Mouse (Mus musculus) forebrain, embryonic 15.5 days (tissue): ENCODE results near the gene Klre1. TPM values are rescaled to one million over a fixed set of nuclear protein-coding genes. Genes with fewer than 3 reads are reported as not detected.
A peak's percentile ranks its signal among the peaks of the same experiment; 100 is the strongest.

Source experiments
- ATAC-seq: fragments of 200-750 bp; cut with Nextera tagmentation; replicated peaks from 2 replicates; pipeline ENCODE4 v1.8.0; 2017; ENCODE audit warnings: mild to moderate bottlenecking, moderate TSS enrichment, moderate library complexity
- H3K27ac ChIP-seq: fragments of 300-500 bp; sonication (generic); replicated peaks from 2 replicates; pipeline ENCODE4 v1.5.1; 2015; ENCODE audit warnings: mild to moderate bottlenecking, inconsistent platforms
- H3K27me3 ChIP-seq: fragments of 300-500 bp; sonication (generic); 2 replicates; pipeline ENCODE4 v1.6.1; 2015; ENCODE audit warnings: inconsistent platforms
- H3K36me3 ChIP-seq: fragments of 300-500 bp; sonication (generic); 2 replicates; pipeline ENCODE4 v1.6.1; 2015; ENCODE audit warnings: mild to moderate bottlenecking, inconsistent platforms
- H3K4me1 ChIP-seq: fragments of 300-500 bp; sonication (generic); 2 replicates; pipeline ENCODE4 v1.6.1; 2015; ENCODE audit warnings: inconsistent platforms
- H3K4me2 ChIP-seq: fragments of 300-500 bp; sonication (generic); replicated peaks from 2 replicates; pipeline ENCODE4 v1.6.1; 2015; ENCODE audit warnings: mild to moderate bottlenecking, inconsistent platforms
- H3K4me3 ChIP-seq: fragments of 300-500 bp; sonication (generic); 2 replicates; pipeline ENCODE4 v1.5.1; 2015; ENCODE audit warnings: mild to moderate bottlenecking, inconsistent platforms
- H3K9ac ChIP-seq: fragments of 300-500 bp; sonication (generic); replicated peaks from 2 replicates; pipeline ENCODE4 v1.6.1; 2015; ENCODE audit warnings: mild to moderate bottlenecking, inconsistent platforms
- H3K9me3 ChIP-seq: fragments of 300-500 bp; sonication (generic); 2 replicates; pipeline ENCODE4 v1.6.1; 2016; ENCODE audit warnings: inconsistent platforms
- WGBS: fragments of 180-500 bp; shearing (Covaris S2); methylation state at CpG from one replicate; pipeline ENCODE4 v1.1.7; 2015; ENCODE audit warnings: mixed read lengths; 5-methylcytosine and 5-hydroxymethylcytosine counted together
- polyA plus RNA-seq: library from polyadenylated mRNA; unstranded; fragments of >200 nt; fragmentation: Nextera tagmentation; extraction: Ambion mirVana; gene quantifications from 2 replicates; pipeline ENCODE4 v1.2.1, GENCODE M21; 2015

The Klre1 gene
- polyA plus RNA-seq, 1 experiment from 2014 or later, result not detected

DNA sequence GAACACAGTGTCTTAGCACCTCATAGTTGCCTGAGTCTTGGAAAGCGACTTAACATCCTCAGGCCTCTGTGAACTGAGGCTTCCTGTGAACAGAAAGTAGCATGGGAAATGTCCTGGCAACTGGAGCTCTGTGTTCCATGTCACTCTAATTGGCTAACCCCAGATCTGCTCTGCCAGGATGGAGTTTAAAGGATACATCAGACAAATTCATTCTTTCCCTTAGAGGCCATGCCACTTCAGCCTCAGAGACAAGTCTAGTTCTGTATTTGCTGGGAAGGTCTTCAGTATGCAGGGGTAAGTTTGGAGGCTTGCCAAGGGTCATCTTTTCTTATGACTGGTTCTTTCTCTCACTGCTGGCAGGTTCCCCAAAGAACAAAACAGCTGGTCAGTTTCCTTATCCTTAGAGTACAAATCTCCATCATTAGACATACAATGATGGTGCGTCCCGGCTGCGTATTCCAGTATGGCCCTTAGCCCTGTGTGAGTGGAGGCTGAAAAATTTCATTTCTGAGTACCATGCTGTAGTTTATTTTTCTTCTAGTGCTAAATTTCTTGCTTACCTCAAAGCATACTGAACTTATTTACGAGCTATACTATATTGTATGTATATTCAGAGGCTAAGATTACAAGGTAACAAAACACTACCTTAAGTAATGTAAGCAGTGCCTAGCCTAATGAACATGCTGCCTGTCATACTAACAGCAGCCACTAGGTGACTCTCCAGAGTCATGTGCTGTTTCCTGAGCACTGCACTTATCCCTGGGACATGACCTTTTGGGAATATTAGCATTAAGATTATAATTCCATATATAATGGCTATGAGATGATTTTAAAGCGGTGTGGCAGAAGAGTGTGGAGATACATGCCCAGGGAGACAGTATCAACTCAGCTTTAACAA, 33.7 kb upstream of the Klre1 start:
- Histone ChIP-seq H3K27ac (no peak overlapping the region), H3K9me3 (no peaks in the 10 kb centered on the region), H3K9ac (no peak overlapping the region), H3K4me2 (no peak overlapping the region), H3K27me3 (no peaks in the 10 kb centered on the region), H3K36me3 (peaks cover 36% of the 10 kb centered on the region), H3K4me3 (no peak overlapping the region), H3K4me1 (no peaks in the 10 kb centered on the region)
- 61% methylated on average over 6 of the region's 6 CpGs for WGBS
- ATAC-seq, result peak; percentile 71

GRCm38 (mm10) chr6:129547277-129547676, 30.4 kb upstream of the Klre1 start:
- ATAC-seq, result no peak
- Histone ChIP-seq H3K4me1 (no peaks in the 10 kb centered on the region), H3K9ac (no peak overlapping the region), H3K27me3 (no peaks in the 10 kb centered on the region), H3K9me3 (no peaks in the 10 kb centered on the region), H3K4me2 (no peak overlapping the region), H3K4me3 (no peak overlapping the region), H3K36me3 (peaks cover 5% of the 10 kb centered on the region), H3K27ac (no peak overlapping the region)
- WGBS, result 93% methylated on average over 2 of the region's 2 CpGs

- Histone ChIP-seq H3K9ac (no peak overlapping the region), H3K4me2 (no peak overlapping the region), H3K36me3 (no peaks in the 10 kb centered on the region), H3K27ac (no peak overlapping the region), H3K27me3 (no peaks in the 10 kb centered on the region), H3K4me1 (no peaks in the 10 kb centered on the region), H3K9me3 (no peaks in the 10 kb centered on the region), H3K4me3 (no peak overlapping the region)
- 79% methylated on average over 3 of the region's 3 CpGs for WGBS
- ATAC-seq, result no peak
These were observed 29.7 kb upstream of the Klre1 start for GRCm38 (mm10) chr6:129548009-129548408.

DNA sequence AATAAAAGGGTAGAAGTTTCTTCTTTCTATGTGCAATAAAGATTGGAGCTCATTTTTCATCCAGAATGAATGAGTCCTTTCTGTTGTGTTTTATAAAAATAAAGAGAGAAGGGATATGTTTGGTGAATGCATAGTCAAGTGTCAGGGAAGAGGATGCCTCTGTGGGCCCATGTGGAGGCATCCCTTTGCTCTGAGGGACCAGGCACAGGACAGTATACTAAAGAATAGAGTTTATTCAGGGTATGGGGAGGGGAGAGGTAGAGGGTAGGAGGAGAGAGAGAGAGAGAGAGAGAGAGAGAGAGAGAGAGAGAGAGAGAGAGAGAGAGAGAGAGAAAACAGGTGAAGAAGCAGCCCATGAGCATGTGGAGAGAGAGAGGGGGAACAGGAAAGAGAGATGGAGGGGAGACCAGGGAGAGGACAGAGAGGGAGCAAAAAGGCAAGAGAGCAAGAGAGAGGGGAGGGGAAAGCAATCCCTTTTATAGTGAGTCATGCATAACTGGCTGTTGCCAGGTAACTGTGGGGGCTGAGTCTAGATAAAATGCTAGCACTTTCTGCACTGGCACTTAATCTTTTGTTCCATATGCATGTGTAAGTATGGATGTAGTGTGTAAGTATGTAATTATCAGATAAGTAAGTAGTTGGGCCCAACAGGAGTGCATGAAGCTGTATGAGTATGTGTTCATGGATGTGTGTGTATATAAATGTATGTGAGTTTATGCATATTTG, 20.2 kb upstream of the Klre1 start:
- H3K4me3 ChIP-seq, result no peak overlapping the region
- no peaks in the 10 kb centered on the region for H3K36me3 ChIP-seq
- H3K4me1 ChIP-seq, result 0 out of 2 replicates have a peak, but pooled peaks cover 2% of the 10 kb centered on the region
- no peak overlapping the region for H3K9ac ChIP-seq
- H3K27ac ChIP-seq, result no peak overlapping the region
- ATAC-seq, result peak; percentile 46
- H3K4me2 ChIP-seq, result no peak overlapping the region
- no peaks in the 10 kb centered on the region for H3K27me3 ChIP-seq
- no peaks in the 10 kb centered on the region for H3K9me3 ChIP-seq

DNA sequence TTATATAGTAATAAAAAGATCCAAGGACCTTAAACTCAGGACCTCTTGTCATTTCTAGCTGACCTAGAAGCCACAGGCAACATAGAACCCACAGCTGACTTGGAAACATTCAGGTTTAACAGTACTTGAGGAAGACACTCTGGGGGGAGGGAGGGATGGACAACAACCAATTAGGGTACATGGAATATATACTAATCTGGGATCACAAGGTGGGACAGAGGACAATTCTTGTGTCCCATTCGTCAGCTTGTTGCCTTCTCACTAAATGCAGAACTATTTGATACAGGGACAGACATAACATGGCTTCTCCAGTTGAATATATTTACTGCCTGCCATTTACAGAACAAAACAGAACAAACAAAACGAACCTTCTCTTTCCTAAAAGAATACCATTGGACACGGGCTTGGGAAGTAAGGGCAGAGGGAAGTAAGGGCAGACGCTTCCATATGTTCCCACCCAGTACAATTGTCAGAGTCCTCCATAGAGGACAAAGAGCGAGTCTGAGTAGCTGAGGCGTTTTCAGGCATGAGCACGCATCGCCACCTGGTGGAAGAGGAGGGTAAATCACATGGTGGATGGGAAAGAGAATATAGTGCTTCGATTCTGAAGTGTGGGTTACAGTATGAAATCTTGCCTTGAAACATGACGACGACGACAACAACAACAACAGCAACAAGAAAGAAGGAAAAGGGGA, 18.6 kb upstream of the Klre1 start:
- H3K4me3 ChIP-seq, result no peak overlapping the region
- ATAC-seq, result peak; percentile 90
- no peak overlapping the region; the same call in 1 of the 2 replicates for H3K4me2 ChIP-seq
- 16% methylated on average over 12 of the region's 12 CpGs for WGBS
- no peaks in the 10 kb centered on the region for H3K27me3 ChIP-seq
- no peak overlapping the region for H3K27ac ChIP-seq
- 0 out of 2 replicates have a peak, but pooled peaks cover 2% of the 10 kb centered on the region for H3K4me1 ChIP-seq
- no peak overlapping the region for H3K9ac ChIP-seq
- H3K9me3 ChIP-seq, result no peaks in the 10 kb centered on the region
- no peaks in the 10 kb centered on the region for H3K36me3 ChIP-seq

- Histone ChIP-seq H3K36me3 (no peaks in the 10 kb centered on the region), H3K27ac (no peak overlapping the region), H3K9me3 (no peaks in the 10 kb centered on the region), H3K4me3 (no peak overlapping the region), H3K4me1 (0 out of 2 replicates have a peak, but pooled peaks cover 2% of the 10 kb centered on the region), H3K4me2 (no peak overlapping the region), H3K27me3 (no peaks in the 10 kb centered on the region), H3K9ac (no peak overlapping the region)
- peak; percentile 58 for ATAC-seq
- 56% methylated on average over 4 of the region's 4 CpGs for WGBS
These were observed 18.1 kb upstream of the Klre1 start for GRCm38 (mm10) chr6:129559641-129560027.

DNA sequence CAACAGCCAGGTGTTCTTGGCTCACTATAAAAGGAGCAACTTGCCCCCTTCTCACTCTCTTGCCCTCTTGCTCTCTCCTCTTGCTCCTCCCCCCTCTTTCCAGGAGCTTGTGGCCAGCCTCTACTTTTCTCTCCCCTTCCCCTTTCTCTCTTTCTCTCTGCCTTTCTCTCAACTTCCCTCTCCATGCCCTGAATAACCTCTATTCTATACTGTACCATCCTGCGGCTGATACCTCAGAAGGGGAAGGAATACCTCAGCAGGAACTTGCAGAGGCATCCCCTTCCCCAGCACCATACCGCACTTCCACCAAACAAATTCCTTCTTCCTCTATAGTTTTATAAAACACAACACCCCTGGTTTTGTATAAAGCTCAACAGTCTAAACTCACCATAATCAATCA, 12.4 kb upstream of the Klre1 start:
- no peak overlapping the region for H3K9ac ChIP-seq
- WGBS, result 85% methylated on average over 2 of the region's 2 CpGs
- H3K9me3 ChIP-seq, result no peaks in the 10 kb centered on the region
- H3K4me3 ChIP-seq, result no peak overlapping the region
- H3K27me3 ChIP-seq, result no peaks in the 10 kb centered on the region
- H3K36me3 ChIP-seq, result no peaks in the 10 kb centered on the region
- no peak overlapping the region for H3K27ac ChIP-seq
- ATAC-seq, result no peak
- H3K4me2 ChIP-seq, result no peak overlapping the region
- no peaks in the 10 kb centered on the region for H3K4me1 ChIP-seq

DNA sequence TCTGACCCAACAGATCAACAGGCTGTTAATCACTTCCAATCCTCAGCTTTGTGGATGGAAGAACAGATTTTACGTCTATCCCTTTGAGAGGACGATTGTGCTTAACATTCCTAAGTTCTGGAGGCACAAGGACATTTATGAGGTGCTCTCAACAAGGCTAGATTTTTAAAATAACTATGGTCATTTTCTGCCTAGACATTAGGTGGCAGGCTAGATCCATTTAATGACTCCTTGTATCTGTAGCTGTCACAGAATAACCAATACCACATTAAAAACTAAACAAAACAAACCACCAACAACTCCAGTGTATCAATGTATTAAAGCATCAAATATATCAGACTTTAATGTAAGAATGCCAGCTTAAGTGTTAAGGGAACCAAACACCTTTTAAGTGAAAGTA, 2.4 kb upstream of the Klre1 start:
- H3K27me3 ChIP-seq, result no peaks in the 10 kb centered on the region
- no peak overlapping the region for H3K9ac ChIP-seq
- no peak overlapping the region for H3K27ac ChIP-seq
- H3K4me2 ChIP-seq, result no peak overlapping the region
- H3K36me3 ChIP-seq, result no peaks in the 10 kb centered on the region
- WGBS, result 56% methylated on average over 2 of the region's 2 CpGs
- no peaks in the 10 kb centered on the region for H3K4me1 ChIP-seq
- no peak for ATAC-seq
- H3K9me3 ChIP-seq, result no peaks in the 10 kb centered on the region
- H3K4me3 ChIP-seq, result no peak overlapping the region

DNA sequence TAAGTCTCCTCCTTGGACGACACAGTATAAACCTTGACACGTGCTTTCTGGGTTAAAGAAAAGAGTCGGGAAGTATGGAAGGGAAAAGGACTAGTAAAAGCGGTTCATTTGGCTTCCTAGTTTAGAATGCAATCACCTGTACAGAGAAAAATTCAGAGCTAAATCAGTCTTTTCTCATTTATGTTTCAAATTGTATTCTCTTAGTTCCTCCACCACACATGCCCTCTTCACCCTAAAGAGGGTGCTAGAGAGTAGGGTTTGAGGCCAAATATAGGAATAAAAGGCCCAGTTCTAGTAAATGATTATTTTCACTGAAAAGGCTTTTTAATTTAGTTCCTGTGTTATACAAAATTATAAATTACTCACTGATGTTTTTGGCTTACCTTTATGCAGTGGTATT, 3.6 kb downstream of the Klre1 start:
- no peak overlapping the region for H3K9ac ChIP-seq
- no peaks in the 10 kb centered on the region for H3K36me3 ChIP-seq
- 61% methylated on average over 4 of the region's 4 CpGs for WGBS
- H3K4me1 ChIP-seq, result no peaks in the 10 kb centered on the region
- H3K4me3 ChIP-seq, result no peak overlapping the region
- H3K27me3 ChIP-seq, result no peaks in the 10 kb centered on the region
- no peak for ATAC-seq
- no peak overlapping the region for H3K4me2 ChIP-seq
- no peaks in the 10 kb centered on the region for H3K9me3 ChIP-seq
- H3K27ac ChIP-seq, result no peak overlapping the region

DNA sequence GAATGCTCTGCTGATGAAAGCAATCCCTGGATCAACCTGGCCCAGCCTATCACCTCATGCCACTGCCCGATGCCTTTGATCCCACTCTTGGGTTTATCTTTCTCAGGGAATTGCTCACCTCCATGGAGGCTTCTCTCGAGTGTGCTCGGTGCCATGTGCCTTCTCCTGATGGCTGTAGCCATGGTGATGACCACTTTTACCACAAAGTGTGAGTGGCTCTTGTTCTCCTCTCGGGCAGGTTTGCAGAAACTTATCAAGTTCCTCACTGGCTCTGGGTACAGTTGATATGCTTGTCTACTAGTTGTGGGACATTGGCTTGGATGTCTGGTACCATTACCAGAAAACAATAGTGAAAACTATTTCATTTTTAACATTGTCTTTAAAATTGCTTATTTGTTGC, 4.2 kb downstream of the Klre1 start:
- no peaks in the 10 kb centered on the region for H3K36me3 ChIP-seq
- no peak overlapping the region for H3K9ac ChIP-seq
- WGBS, result 87% methylated on average over 4 of the region's 4 CpGs
- no peaks in the 10 kb centered on the region for H3K27me3 ChIP-seq
- no peak overlapping the region for H3K4me3 ChIP-seq
- no peaks in the 10 kb centered on the region for H3K4me1 ChIP-seq
- H3K4me2 ChIP-seq, result no peak overlapping the region
- no peaks in the 10 kb centered on the region for H3K9me3 ChIP-seq
- ATAC-seq, result no peak
- no peak overlapping the region for H3K27ac ChIP-seq

GRCm38 (mm10) chr6:129583014-129583413, 5.3 kb downstream of the Klre1 start:
- Histone ChIP-seq H3K36me3 (no peaks in the 10 kb centered on the region), H3K9me3 (no peaks in the 10 kb centered on the region), H3K4me2 (no peak overlapping the region), H3K27ac (no peak overlapping the region), H3K9ac (no peak overlapping the region), H3K27me3 (no peaks in the 10 kb centered on the region), H3K4me3 (no peak overlapping the region), H3K4me1 (no peaks in the 10 kb centered on the region)
- no peak for ATAC-seq
- WGBS, result 83% methylated on average over 3 of the region's 3 CpGs

DNA sequence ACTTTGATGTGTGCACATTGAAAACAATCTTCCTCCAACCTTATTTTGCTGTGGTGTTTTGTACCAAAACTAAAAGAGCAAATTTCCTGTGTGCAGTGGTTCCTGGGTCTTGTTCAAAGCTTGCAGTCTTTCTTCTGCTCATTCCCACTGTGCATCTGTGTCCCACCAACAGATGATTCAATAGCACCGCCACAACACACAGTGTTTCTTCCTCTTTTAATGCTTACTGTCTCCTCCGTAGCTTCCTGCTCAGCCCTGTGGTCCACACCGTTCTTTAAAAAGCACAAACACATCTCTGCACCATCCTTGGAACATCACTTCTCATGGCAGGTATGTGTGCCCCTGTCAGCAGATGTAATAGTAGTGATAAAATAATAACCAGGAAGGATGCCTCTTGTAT, 13.8 kb downstream of the Klre1 start, which contains the start of gene Klrd1:
Klrd1 (plus strand) TSS at position 275 of the 400 bp plus-strand sequence.
- Histone ChIP-seq H3K36me3 (no peaks in the 10 kb centered on the region), H3K4me3 (no peak within 1 kb of the TSS), H3K4me2 (no peak within 1 kb of the TSS), H3K9me3 (no peaks in the 10 kb centered on the region), H3K27ac (no peak within 1 kb of the TSS), H3K27me3 (no peaks in the 10 kb centered on the region), H3K9ac (no peak within 1 kb of the TSS), H3K4me1 (no peaks in the 10 kb centered on the region)
- no peak for ATAC-seq
- WGBS, result 87% methylated on average over 3 of the region's 3 CpGs
